Mouse (Mus musculus) megakaryocyte-erythroid progenitor cell, adult 5-6 weeks (primary cell): ENCODE results near the gene Abca7. TPM values are rescaled to one million over a fixed set of nuclear protein-coding genes. Genes with fewer than 3 reads are reported as not detected.
A peak's percentile ranks its signal among the peaks of the same experiment; 100 is the strongest.
"Not testable (repeated sequence)": the region's sequence is repeated elsewhere in the genome, so short reads cannot be mapped to it uniquely, and the experiment has no call there.

Experiments used
- ATAC-seq: replicated peaks from 2 replicates; pipeline ENCODE4 v1.8.0; 2016; ENCODE audit warnings: mild to moderate bottlenecking, inconsistent platforms; ENCODE audit not compliant: severe bottlenecking, poor library complexity, low FRiP score, low TSS enrichment
- total RNA-seq, 2 experiments: library from RNA; stranded (forward) in 1 of 2; stranded (reverse) in 1 of 2; fragments of 200-1000, 215-1000 nt in 1 of 2; fragments of >200 nt in 1 of 2; fragmentation: Nextera tagmentation in 1 of 2; gene quantifications; 2 replicates each; pipeline ENCODE4 v1.2.3; 2014 to 2017

Abca7 gene
- total RNA-seq (2014; fragmentation: Nextera tagmentation), result 27.0 and 32.9 TPM in 2 replicates
- 11.0 and 12.1 TPM in 2 replicates for total RNA-seq (2017)

DNA sequence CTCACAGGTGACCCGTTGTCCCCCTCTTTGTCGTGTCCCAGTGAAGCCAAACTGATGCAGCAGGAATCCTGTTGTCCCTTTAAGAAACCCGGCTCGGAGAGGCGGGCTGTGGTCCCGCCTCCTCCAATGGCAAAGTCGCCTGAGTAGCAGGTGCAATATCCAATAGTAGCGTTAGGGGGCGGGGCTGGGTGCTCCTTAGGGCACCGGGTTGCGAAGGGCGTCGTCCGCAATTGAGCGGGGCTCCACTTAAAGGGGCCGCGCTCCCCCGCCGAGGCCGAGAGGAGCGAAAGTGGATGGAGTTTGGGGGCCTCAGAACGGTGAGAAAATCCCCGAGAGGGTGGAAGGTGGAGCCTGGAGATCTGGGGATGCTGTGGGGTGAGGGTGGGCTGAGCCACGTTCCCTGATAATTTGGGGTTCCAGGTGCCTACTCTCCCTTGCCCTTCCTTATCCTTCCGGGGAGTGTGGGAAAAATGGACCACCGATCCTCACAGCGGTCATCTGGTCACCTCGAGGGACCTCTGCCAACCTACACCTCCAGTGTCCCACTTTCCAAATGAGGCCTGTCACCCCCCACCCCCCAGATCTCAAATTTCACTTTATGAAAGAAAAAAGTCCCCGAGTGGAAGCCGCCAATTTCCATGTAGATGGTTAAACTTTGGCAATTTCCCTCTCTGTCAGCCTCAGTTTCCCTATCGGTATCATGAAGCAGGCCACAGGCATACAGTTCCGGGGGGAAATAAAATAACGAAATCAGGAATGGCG, at the start of gene Abca7:
TSS of gene Abca7 (plus strand) at position 223 of the 762 bp plus-strand sequence.
- ATAC-seq, result peak; percentile 78

DNA sequence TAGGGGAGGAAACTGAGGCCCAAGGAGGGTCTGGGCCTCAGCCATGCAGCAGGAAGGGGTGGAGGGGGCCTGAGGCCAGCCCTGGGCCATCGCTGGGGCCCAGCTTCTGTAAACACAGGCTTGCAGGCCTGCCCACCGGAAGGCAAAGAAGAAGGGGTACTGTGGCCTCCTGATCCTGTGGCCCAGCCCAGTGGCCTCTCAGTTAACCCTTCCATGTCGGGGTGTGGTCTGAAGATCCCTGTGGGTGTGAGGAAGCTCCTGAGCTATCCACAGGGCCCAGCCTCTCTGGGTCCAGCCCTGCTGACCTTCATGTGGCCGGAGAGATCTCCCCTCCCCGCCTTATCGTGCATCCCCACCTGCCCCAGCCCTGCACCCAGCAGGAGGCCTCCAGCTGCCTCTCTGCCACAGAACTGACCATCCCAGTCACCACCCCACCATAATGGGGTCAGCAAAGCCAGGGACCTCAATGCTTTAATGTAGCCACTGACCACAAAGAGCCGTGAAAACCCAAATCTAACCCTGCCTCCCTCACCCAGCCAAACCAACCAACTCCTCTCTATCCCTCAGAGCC, 49.5 kb upstream of the Abca7 start:
- no peak for ATAC-seq

DNA sequence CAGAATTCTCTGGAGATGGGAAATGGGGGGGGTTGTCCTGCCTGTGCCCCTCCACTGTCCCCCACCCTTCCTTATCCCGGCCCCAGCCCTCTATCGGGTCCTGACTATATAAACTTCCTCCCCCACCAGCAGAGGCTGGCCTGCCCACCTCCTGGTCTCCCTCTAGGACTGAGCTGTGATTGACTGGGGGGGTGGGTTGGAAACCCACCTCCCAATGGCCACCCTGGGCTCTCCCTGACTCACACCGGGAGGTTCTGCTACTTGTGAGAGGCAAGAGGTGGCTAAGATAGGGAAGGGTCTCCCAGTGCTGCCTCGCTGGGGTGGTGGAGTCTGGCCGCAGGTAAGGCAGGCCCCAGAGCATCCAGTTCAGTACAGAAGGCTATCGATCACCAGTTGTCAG, 48.8 kb upstream of the Abca7 start:
- no peak for ATAC-seq

DNA sequence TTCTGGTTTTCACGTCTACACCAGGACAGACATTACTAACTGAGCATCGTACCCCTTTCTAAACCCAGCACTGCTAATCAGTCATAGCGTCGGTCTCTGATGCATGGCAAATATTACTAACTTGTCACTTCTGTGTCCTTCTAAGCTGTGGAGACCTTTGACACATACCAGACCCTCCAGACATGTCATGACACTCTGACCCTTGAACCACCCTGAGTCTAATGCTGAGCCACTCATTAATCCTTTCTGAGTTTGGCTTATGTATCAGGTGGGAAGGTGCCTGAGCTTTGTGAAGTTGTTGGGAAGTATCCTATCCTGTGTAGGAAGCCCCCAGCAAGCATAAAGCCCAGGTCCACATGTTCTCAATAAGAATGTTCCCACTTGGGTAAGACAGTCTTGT, 46.4 kb upstream of the Abca7 start:
- ATAC-seq, result no peak

DNA sequence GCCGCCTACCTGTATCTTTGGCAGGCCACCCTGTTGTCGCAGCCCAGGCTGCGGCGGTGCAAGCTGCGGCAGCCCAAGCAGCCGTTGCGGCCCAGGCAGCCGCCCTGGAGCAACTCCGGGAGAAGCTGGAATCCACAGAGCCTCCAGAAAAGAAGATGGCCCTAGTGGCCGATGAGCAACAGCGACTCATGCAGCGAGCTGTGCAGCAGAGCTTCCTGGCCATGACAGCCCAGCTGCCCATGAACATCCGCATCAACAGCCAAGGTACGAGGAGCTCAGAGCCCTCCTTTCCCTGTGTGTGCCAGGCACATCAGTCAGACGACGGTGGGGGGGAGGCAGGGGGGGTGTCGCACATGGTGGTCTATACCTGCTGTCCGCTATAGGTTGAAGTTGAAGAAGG, 45.6 kb upstream of the Abca7 start:
- no peak for ATAC-seq

DNA sequence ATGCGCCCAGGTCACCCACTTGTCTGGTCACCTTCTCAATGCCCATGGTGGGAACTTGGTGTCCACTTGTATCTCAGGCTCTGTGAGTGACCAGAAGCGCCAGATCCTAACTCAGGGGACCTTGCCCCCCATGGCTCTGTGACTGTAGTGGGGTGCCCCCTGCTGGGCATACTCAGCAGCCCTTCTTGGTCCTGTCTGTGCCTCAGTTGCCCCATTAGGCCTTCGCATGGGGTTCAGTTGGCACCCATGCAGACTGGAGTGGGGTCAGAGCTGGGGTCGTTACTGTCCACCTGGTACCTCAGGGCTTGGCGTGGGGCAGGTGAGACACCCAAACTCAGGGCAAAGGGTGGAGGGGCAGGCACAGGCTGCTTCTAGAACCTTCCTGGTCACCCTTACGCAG, 42.3 kb upstream of the Abca7 start:
- ATAC-seq, result no peak

DNA sequence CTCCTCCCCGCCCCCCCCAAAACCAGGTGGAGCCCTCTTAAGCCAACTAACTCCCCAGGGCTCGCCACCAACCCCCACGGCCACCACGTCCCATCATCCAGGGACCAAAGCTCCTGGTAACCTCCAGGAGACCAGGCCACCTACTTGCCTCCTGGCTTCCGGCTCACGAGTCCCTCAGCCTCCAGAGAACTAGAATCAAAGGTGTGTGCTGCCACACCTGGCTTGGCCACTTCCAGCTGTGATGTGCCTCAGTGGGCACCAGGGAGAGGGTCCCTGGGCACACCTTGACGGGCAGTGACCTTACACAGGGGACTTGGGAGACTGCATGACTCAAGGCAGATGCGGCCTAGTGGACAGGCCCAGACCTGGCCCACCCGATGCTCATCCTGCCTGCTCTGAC, 40.6 kb upstream of the Abca7 start:
- ATAC-seq, result no peak

DNA sequence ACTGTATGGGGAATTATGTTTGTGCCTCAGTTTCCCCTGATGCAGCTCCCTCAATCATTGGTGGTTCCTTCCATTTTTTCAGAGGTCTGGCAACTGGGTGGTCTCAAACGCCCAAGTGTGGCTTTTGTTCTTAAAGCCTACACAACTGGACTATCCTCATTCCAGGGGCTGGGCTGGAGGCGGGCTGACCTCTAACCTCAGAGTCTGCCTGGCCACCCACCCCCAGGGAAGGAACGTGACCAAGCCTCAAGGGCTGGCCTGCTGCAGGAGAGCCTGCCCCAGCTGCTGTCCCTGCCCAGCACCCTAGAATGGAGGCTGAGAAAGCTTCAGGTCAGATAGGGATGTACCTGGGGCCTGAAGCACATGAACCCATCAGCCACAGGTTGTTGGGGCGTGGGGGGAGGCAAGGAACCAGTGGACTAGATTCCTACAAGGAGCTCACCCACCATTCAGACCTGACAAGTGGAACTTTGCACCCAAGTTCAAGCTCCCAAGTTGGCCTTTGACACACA, 39.6 kb upstream of the Abca7 start:
- no peak for ATAC-seq

DNA sequence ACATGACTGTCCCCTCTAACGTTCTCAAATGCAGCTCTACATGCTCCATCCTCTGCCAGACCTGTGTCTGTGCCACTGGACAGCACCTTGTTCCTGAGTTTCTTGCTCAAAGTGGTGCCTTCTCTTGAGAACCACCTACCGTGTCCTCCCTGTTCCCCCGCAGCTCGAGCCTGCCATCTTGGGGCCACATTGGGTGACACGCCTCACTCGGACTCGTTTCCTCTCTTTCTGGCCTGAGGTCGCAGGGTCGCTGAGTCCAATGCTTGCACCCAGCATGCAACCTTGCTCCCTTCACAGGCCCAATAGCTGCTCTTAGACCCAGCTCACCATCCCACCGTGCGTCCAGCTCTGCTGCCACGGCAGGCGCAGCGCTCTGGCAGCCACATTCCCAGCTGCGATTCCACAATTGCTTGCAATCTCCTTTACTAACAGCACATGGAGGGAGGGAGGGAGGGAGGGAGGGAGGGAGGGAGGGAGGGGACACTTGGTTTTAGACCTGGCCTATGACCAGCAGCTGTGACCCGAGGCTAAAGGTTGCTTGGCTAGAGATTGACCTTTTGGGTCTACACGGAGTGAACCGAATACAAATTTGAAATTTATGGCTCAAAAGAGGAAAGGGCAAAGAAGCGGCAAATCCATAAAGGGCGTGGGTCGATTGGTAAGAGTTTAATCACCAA, 38.0 kb upstream of the Abca7 start:
- ATAC-seq, result peak; percentile 63

DNA sequence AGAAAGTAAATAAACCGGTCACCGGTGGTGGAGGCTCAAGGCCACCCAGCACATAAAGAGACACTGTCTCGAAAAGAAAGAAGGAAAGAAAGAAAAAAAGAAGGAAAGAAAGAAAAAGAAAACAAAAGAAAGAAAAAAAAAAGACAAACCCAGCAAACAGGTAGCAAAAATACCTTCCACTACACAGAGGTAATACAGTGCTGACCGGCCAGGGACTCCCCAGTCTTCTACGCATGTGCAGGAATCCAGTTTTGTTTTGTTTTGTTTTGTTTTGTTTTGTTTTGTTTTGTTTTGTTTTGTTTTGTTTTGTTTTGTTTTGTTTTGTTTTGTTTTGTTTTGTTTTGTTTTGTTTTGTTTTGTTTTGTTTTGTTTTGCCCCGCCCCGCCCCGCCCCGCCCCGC, 36.9 kb upstream of the Abca7 start:
- ATAC-seq, result not testable (repeated sequence)

DNA sequence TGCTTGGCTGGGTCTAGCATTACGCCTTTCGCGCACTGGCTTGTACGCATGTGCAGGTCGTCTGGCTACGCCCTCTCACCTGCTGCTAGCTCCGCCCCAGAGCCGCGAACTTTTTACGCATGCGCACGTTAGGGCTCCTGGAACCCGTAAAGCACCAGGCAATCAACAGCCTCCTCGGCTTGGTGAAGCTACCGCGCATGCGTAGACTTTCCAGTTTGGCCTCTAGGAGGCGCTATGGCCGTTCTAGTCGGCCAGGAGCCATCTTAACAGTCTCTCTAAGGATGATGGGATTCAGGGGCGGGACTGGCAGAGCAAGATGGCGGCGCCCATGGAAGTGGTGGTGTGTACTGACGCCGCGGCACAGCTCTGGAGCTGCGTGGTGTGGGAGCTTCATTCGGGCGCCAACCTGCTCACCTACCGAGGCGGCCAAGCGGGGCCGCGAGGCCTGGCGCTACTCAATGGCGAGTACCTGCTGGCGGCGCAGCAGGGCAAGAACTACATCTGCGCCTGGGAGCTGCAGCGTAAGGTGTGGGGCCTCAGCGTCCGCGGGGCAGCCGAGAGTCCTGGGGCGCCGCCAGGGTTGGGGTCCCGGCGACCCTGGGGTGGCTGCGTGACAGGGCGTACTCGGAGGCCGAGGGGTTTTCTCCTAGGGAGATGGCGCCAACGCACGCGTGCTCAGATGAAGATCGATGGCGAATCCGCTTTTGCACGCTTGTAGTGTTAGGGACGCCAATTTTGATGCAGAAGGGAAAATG, 36.3 kb upstream of the Abca7 start, which contains the start of gene Wdr18:
TSS of gene Wdr18 (plus strand) at position 306 of the 755 bp plus-strand sequence.
- peak; percentile 86 for ATAC-seq

DNA sequence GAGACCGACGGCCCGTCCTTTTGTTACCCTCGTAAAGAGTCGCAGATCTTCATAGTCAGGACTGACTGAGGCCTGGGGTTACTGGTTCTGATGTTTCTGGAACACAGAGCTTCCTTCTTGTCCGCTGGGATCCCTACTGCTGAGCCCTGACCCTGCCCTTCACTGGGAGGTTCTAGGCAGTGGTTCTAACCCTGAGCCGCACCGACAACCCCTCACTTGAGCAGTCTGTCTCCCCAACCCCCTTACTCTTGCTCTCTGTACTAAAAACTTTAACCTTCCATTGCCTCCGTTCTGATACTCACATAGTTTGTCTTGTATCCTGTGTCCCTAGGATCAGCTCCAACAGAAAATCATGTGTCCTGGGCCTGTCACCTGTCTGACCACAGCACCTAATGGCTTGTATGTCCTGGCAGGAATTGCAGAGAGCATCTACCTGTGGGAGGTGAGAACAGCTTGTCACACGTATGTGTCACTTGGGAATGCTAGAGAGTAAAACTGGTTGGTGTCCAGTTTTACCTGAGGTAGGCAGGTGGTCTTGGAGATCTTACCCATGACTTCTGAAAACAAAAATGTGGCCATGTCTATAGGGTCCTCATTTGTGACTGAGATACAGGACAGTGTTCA, 35.5 kb upstream of the Abca7 start:
- ATAC-seq, result no peak

DNA sequence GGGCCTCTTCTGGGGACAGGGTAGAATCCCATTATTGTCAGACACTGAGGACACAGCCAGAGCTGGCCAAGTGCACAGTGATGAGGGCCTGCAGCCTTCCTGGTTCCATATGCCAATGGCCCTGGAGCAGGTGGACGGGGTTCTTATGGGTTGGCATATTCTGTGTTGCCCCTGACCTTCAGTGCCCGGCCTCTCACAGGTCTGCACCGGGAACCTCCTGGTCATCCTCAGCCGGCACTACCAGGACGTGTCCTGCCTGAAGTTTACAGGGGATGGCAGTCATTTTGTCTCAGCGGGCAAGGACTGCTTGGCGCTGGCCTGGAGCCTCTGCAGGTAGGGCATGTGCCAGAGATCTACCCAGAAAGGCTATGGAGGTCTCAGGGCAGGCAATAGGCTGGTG, 31.6 kb upstream of the Abca7 start:
- no peak for ATAC-seq

DNA sequence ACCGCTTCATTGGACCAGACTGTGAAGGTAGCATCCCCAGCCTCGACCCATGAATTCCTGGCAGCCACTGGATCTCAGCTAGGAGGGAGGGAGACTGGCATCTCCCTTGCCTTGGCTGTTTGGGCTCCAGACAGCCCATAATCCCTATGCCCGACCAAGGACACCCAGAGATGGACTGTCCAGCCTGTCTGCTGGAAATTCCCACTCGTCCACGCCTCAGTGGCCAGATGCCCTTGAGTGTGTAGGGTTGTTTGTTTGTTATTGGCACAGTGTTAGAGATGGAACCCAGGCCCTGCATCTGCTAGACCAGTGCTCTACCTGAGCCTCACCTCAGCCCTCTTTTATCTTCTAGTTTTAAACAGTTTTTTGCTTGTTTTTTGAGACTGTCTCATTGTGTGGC, 31.0 kb upstream of the Abca7 start:
- ATAC-seq, result no peak

DNA sequence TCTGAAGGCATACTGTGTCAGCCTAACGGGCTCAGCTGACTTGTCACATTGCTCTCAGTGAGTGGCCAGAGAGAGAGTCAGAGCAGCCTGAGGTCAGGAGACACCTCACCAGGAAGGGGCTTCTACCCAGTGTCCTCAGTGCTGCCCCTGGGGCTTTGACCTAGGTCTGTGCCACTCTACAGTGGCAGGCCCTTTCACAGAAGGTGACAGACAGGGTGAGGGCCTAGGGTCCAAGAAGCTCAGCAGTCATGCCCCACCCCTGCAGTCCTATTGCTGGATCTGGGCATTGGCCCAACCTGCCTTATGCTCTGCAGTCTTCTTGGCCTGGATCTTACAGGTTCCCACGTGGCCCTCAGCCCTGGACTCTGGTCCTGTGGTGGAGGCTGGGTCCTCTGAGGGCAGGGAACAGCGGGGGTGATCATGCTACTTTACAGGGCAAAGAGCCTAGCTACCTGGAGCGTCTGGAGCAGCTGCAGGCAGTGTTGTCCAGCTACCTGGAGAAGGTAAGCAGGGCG, 29.4 kb upstream of the Abca7 start:
- ATAC-seq, result no peak

DNA sequence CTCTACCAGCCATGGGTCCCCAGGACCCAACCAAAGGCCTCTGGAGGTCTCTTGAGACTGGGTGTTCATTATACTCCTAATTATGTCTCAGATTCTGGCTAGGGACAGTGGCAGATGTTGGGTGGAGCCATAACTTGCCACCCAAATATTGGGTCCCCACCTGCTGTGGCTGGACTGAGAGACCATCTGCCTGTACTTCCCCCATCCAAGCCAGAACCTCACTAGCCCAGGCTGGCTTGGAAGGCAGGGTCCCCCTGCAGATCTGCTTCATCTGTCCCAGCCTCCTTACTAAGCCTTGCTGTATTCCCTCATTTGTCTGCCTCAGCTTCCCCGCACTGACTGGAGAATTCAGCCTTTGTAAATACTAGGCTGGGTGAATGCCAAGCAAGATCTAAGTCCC, 28.1 kb upstream of the Abca7 start:
- ATAC-seq, result no peak

DNA sequence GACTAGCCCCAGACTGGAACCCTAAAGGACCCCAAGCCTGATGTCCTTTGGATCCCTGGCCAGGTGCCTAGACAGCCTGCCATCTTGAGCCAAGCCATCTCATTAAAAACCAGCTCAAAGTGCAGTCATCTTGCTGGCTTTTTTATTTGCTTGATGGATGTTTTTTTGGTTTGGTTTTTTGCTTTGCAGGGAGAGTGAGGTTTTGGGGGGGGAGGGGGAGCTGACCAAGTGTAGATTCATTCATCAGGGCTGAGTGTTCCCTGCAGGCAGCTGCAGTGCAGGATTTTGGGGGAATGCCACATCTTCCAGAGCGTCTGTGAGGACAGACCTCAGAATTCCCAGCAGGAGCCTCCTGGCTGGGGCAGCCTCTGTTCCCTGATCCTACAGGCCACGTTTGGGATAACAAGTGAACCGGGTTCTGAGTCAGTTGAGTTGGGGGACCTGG, 27.1 kb upstream of the Abca7 start:
- no peak for ATAC-seq

DNA sequence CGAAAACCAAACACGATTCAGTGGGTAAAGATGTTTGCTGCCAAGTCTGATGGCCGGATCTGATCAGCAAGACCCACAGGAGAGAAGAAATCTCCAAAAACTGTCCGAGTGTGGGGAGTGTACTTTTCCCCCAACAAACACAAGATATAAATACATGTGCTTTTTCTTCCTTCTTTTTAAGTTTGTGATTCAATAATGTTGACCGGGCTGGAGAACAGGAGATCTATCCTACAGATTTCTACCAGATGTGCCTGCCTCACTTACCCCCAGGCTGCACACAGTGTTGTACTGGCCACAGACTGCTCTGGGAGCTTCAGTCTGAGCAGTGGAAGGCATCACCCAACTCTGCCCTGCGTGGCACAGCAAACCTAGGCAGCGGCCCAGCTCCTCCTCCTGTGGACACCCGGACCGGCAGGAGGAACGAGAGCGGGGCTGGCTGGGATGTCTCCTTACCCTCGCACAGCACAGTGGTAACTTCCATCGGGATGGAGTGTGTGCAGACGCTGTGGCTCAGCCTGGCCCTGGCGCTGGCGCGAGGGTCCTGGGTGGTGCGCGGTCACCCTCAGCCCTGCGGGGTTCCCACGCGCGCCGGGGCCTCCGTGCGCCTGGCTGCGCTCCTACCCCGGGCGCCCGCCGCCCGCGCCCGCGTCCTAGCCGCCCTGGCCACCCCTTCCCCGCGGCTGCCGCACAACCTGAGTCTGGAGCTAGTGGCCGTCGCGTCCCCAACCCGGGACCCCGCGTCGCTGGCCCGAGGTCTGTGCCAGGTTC, 25.7 kb upstream of the Abca7 start, which contains the start of gene Grin3b:
TSS of gene Grin3b (plus strand) at position 301 of the 768 bp plus-strand sequence.
- no peak for ATAC-seq
